Mouse (Mus musculus): ENCODE measurements around the gene Ccl4.

DNA sequence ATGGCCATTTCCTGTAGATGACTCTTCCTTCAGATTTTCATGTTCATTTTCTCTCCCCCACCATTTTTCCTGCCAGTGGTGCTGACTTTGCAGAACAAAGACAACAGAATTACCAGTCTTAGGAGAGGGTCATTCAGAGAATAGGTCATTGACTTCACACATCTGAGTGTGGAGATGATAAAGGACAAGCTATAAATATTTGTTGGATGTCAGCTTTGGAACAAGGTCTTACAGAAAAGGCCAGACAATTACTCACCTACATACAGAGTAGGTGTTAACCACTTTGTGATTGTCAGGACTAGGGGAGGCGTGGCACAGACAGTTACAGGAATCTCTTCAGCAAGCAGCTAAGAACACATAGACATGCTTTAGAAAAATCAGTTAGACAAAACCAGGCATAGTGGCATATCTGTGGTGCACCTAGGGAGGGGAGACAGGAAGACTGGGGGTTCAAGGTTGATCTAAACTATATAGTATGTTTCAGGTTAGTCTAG lies 25.6 kb upstream of the Ccl4 start:
- TF ChIP-seq POLR2A (IDR thresholded peaks at IDR 0.05; ENCODE audit: control insufficient read depth, extremely low read depth, insufficient read depth, low read length, poor library complexity) (no peak), CTCF (IDR thresholded peaks at IDR 0.05; ENCODE audit: borderline replicate concordance, control insufficient read depth, extremely low read depth, insufficient read depth, low read length, poor library complexity) (no peak)
